Comparison of ENCODE assay signal across 16 mouse cellular contexts in genomic region chr6:7041912-7042311, GRCm38 (mm10).
"Had no signal": no experiment of that assay in that cellular context is flagged by ENCODE, and none has a peak within 500 bp of the region (broad histone marks: within the 10 kb centered on the region; RNA-seq: fewer than 3 reads in every experiment).

No protein-coding gene starts in this region.

- H3K27ac ChIP-seq: neural tube, embryonic 13.5 days; neural tube, embryonic 15.5 days; stomach, embryonic 15.5 days; stomach, postnatal 0 days had no signal

- H3K27me3 ChIP-seq: neural tube, embryonic 13.5 days; neural tube, embryonic 15.5 days; stomach, embryonic 15.5 days had no signal

- H3K4me2 ChIP-seq: neural tube, embryonic 13.5 days; neural tube, embryonic 15.5 days; stomach, embryonic 15.5 days had no signal

- DNase-seq: retina, postnatal 1 day; right cerebral cortex, adult 18-20 months; right cerebral cortex, postnatal 14 days; right cerebral cortex, postnatal 25 days; right cerebral cortex, postnatal 4 days; spleen, adult 18-20 months; thymus, adult 18-20 months; thymus, adult 2 months; thymus, postnatal 14 days; thymus, postnatal 25 days; thymus, postnatal 36 days; thymus, postnatal 4 days had no signal

- H3K4me1 ChIP-seq: neural tube, embryonic 13.5 days; neural tube, embryonic 15.5 days; stomach, embryonic 15.5 days had no signal

- H3K9ac ChIP-seq: neural tube, embryonic 13.5 days; neural tube, embryonic 15.5 days; stomach, embryonic 15.5 days had no signal

- H3K9me3 ChIP-seq: neural tube, embryonic 13.5 days; neural tube, embryonic 15.5 days; stomach, embryonic 15.5 days had no signal

- H3K4me3 ChIP-seq: neural tube, embryonic 13.5 days; neural tube, embryonic 15.5 days; stomach, embryonic 15.5 days had no signal

- H3K36me3 ChIP-seq: neural tube, embryonic 13.5 days; neural tube, embryonic 15.5 days; stomach, embryonic 15.5 days had no signal
